Mouse (Mus musculus): Measurements from ENCODE around the gene Adam33. TPM values are rescaled to one million over a fixed set of nuclear protein-coding genes. Genes with fewer than 3 reads are reported as not detected.

The Adam33 gene
- polyA plus RNA-seq, 1 experiment from 2014 or later: 2.1 TPM

Small RNA genes within 50 kb of the gene (microRNA-seq; reads per million reads assigned to microRNA genes)
- not detected for gene Mir6973b

Other genes starting within 250 kb of the Adam33 start
- 102 and 108 TPM in 2 replicates for gene 4930402H24Rik, start 157.4 kb downstream of the Adam33 start, polyA plus RNA-seq (2015; fragmentation: Nextera tagmentation; extraction: Ambion mirVana)
- 15.6 TPM in 2 replicates for gene Atrn, start 157.3 kb downstream of the Adam33 start, polyA plus RNA-seq (2015; fragmentation: Nextera tagmentation; extraction: Ambion mirVana)
- gene Gfra4, start 20.7 kb downstream of the Adam33 start, polyA plus RNA-seq (2015; fragmentation: Nextera tagmentation; extraction: Ambion mirVana): 39.4 and 43.1 TPM in 2 replicates
- 0.27 and 0.59 TPM in 2 replicates for gene Siglec1, start 23.0 kb upstream of the Adam33 start, polyA plus RNA-seq (2015; fragmentation: Nextera tagmentation; extraction: Ambion mirVana)
- 4.4 and 4.6 TPM in 2 replicates for gene Hspa12b, start 63.5 kb upstream of the Adam33 start, polyA plus RNA-seq (2015; fragmentation: Nextera tagmentation; extraction: Ambion mirVana)
- gene Gm11037, start 69.7 kb upstream of the Adam33 start, polyA plus RNA-seq (2015; fragmentation: Nextera tagmentation; extraction: Ambion mirVana): not detected in 2 replicates
- 71.2 and 81.5 TPM in 2 replicates for gene 1700037H04Rik, start 96.3 kb upstream of the Adam33 start, polyA plus RNA-seq (2015; fragmentation: Nextera tagmentation; extraction: Ambion mirVana)
- 16.0 and 16.4 TPM in 2 replicates for gene Cenpb, start 116.3 kb upstream of the Adam33 start, polyA plus RNA-seq (2015; fragmentation: Nextera tagmentation; extraction: Ambion mirVana)
- 23.9 and 27.0 TPM in 2 replicates for gene Cdc25b, start 123.1 kb upstream of the Adam33 start, polyA plus RNA-seq (2015; fragmentation: Nextera tagmentation; extraction: Ambion mirVana)
- gene Spef1, start 123.5 kb upstream of the Adam33 start, polyA plus RNA-seq (2015; fragmentation: Nextera tagmentation; extraction: Ambion mirVana): 10.6 and 11.3 TPM in 2 replicates
- gene Ap5s1, start 143.3 kb upstream of the Adam33 start, polyA plus RNA-seq (2015; fragmentation: Nextera tagmentation; extraction: Ambion mirVana): 36.5 and 37.5 TPM in 2 replicates
- 5.7 and 7.6 TPM in 2 replicates for gene Mavs, start 170.2 kb upstream of the Adam33 start, polyA plus RNA-seq (2015; fragmentation: Nextera tagmentation; extraction: Ambion mirVana)
- 24.6 and 24.7 TPM in 2 replicates for gene Pank2, start 198.7 kb upstream of the Adam33 start, polyA plus RNA-seq (2015; fragmentation: Nextera tagmentation; extraction: Ambion mirVana)

Measured in midbrain, embryonic 15.5 days (tissue).